Mouse (Mus musculus): ENCODE measurements around the gene Tmem92. TPM values are rescaled to one million over a fixed set of nuclear protein-coding genes. Genes with fewer than 3 reads are reported as not detected.

Tmem92 gene
- polyA plus RNA-seq, 1 experiment from 2014 or later, result not detected

- 79% methylated on average over 3 of the region's 3 CpGs for WGBS
- no peak for ATAC-seq
Measured at GRCm38 (mm10) chr11:94772363-94773055, 10.0 kb downstream of the Tmem92 start.

GRCm38 (mm10) chr11:94767241-94767640 lies 15.3 kb downstream of the Tmem92 start:
- Histone ChIP-seq H3K27ac (ENCODE audit: low read length) (no peak overlapping the region), H3K4me3 (ENCODE audit: low read depth, low read length) (no peak overlapping the region), H3K4me1 (ENCODE audit: control insufficient read depth, insufficient read depth, low read length) (no peaks in the 10 kb centered on the region), H3K9me3 (replicated peaks; ENCODE audit: control insufficient read depth, low read length, poor library complexity, severe bottlenecking) (no peaks in the 10 kb centered on the region), H3K36me3 (ENCODE audit: control insufficient read depth, insufficient read depth, low read length) (no peaks in the 10 kb centered on the region), H3K27me3 (ENCODE audit: control insufficient read depth, insufficient read depth, low read depth, low read length) (no peaks in the 10 kb centered on the region), H3K4me2 (ENCODE audit: low read length) (no peak overlapping the region), H3K9ac (ENCODE audit: low read depth, low read length) (no peak overlapping the region)
- 95% methylated on average over 2 of the region's 2 CpGs for WGBS
- ATAC-seq, result no peak

More at GRCm38 (mm10) chr11:94772363-94773055, 10.0 kb downstream of the Tmem92 start:
- Histone ChIP-seq H3K9ac (ENCODE audit: low read depth, low read length) (no peak overlapping the region), H3K27me3 (ENCODE audit: control insufficient read depth, insufficient read depth, low read depth, low read length) (no peaks in the 10 kb centered on the region), H3K36me3 (ENCODE audit: control insufficient read depth, insufficient read depth, low read length) (no peaks in the 10 kb centered on the region), H3K9me3 (replicated peaks; ENCODE audit: control insufficient read depth, low read length, poor library complexity, severe bottlenecking) (no peaks in the 10 kb centered on the region), H3K4me3 (ENCODE audit: low read depth, low read length) (no peak overlapping the region), H3K4me2 (ENCODE audit: low read length) (no peak overlapping the region), H3K27ac (ENCODE audit: low read length) (no peak overlapping the region), H3K4me1 (ENCODE audit: control insufficient read depth, insufficient read depth, low read length) (no peaks in the 10 kb centered on the region)

GRCm38 (mm10) chr11:94762775-94763174 lies 19.7 kb downstream of the Tmem92 start:
- Histone ChIP-seq H3K4me1 (ENCODE audit: control insufficient read depth, insufficient read depth, low read length) (no peaks in the 10 kb centered on the region), H3K9me3 (replicated peaks; ENCODE audit: control insufficient read depth, low read length, poor library complexity, severe bottlenecking) (no peaks in the 10 kb centered on the region), H3K36me3 (ENCODE audit: control insufficient read depth, insufficient read depth, low read length) (no peaks in the 10 kb centered on the region), H3K27ac (ENCODE audit: low read length) (no peak overlapping the region), H3K4me2 (ENCODE audit: low read length) (no peak overlapping the region), H3K9ac (ENCODE audit: low read depth, low read length) (no peak overlapping the region), H3K4me3 (ENCODE audit: low read depth, low read length) (no peak overlapping the region), H3K27me3 (ENCODE audit: control insufficient read depth, insufficient read depth, low read depth, low read length) (no peaks in the 10 kb centered on the region)
- WGBS, result 41% methylated on average over 6 of the region's 6 CpGs
- ATAC-seq, result no peak

- no peak for ATAC-seq
- Histone ChIP-seq H3K27me3 (ENCODE audit: control insufficient read depth, insufficient read depth, low read depth, low read length) (no peaks in the 10 kb centered on the region), H3K36me3 (ENCODE audit: control insufficient read depth, insufficient read depth, low read length) (no peaks in the 10 kb centered on the region), H3K4me2 (ENCODE audit: low read length) (no peak overlapping the region), H3K4me1 (ENCODE audit: control insufficient read depth, insufficient read depth, low read length) (no peaks in the 10 kb centered on the region), H3K9me3 (replicated peaks; ENCODE audit: control insufficient read depth, low read length, poor library complexity, severe bottlenecking) (no peaks in the 10 kb centered on the region), H3K27ac (ENCODE audit: low read length) (no peak overlapping the region), H3K9ac (ENCODE audit: low read depth, low read length) (no peak overlapping the region), H3K4me3 (ENCODE audit: low read depth, low read length) (no peak overlapping the region)
- 83% methylated on average over 1 of the region's 1 CpGs for WGBS
Measured at GRCm38 (mm10) chr11:94762281-94762680, 20.2 kb downstream of the Tmem92 start.

- ATAC-seq, result no peak
- H3K9me3 ChIP-seq (replicated peaks; ENCODE audit: control insufficient read depth, low read length, poor library complexity, severe bottlenecking), result no peaks in the 10 kb centered on the region
- no peaks in the 10 kb centered on the region for H3K4me1 ChIP-seq (ENCODE audit: control insufficient read depth, insufficient read depth, low read length)
- H3K27me3 ChIP-seq (ENCODE audit: control insufficient read depth, insufficient read depth, low read depth, low read length), result no peaks in the 10 kb centered on the region
- no peak overlapping the region for H3K27ac ChIP-seq (ENCODE audit: low read length)
- no peak overlapping the region for H3K4me3 ChIP-seq (ENCODE audit: low read depth, low read length)
- no peaks in the 10 kb centered on the region for H3K36me3 ChIP-seq (ENCODE audit: control insufficient read depth, insufficient read depth, low read length)
- WGBS, result 82% methylated on average over 7 of the region's 7 CpGs
- H3K9ac ChIP-seq (ENCODE audit: low read depth, low read length), result no peak overlapping the region
- H3K4me2 ChIP-seq (ENCODE audit: low read length), result no peak overlapping the region
Measured at GRCm38 (mm10) chr11:94760799-94761198, 21.7 kb downstream of the Tmem92 start.

- Histone ChIP-seq H3K36me3 (ENCODE audit: control insufficient read depth, insufficient read depth, low read length) (no peaks in the 10 kb centered on the region), H3K4me3 (ENCODE audit: low read depth, low read length) (no peak overlapping the region), H3K27me3 (ENCODE audit: control insufficient read depth, insufficient read depth, low read depth, low read length) (no peaks in the 10 kb centered on the region), H3K4me2 (ENCODE audit: low read length) (no peak overlapping the region), H3K9ac (ENCODE audit: low read depth, low read length) (no peak overlapping the region), H3K9me3 (replicated peaks; ENCODE audit: control insufficient read depth, low read length, poor library complexity, severe bottlenecking) (no peaks in the 10 kb centered on the region), H3K27ac (ENCODE audit: low read length) (no peak overlapping the region), H3K4me1 (ENCODE audit: control insufficient read depth, insufficient read depth, low read length) (no peaks in the 10 kb centered on the region)
- no peak for ATAC-seq
- 84% methylated on average over 3 of the region's 3 CpGs for WGBS
Measured at GRCm38 (mm10) chr11:94760364-94760763, 22.1 kb downstream of the Tmem92 start.

DNA sequence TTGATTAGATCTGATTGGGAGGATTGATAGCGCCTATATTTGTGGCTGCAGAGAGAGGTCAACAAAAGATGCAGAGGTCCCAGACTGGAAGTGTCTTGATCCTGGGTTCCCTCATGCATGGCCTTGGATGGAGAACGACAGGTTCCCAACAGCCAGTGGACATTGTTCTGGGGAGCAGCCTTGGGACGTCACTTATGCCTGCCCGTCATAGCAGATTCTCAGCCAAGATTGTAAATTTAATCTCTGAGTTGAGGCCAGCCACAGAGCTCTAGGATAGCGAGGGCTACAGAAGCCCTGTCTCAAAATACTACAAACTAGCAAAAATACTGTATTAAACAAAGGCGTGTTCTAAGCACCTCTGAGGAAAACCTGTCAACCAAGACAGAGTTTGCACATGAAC lies 22.6 kb downstream of the Tmem92 start:
- Histone ChIP-seq H3K9me3 (replicated peaks; ENCODE audit: control insufficient read depth, low read length, poor library complexity, severe bottlenecking) (no peaks in the 10 kb centered on the region), H3K4me2 (ENCODE audit: low read length) (no peak overlapping the region)
- 88% methylated on average over 6 of the region's 6 CpGs for WGBS

DNA sequence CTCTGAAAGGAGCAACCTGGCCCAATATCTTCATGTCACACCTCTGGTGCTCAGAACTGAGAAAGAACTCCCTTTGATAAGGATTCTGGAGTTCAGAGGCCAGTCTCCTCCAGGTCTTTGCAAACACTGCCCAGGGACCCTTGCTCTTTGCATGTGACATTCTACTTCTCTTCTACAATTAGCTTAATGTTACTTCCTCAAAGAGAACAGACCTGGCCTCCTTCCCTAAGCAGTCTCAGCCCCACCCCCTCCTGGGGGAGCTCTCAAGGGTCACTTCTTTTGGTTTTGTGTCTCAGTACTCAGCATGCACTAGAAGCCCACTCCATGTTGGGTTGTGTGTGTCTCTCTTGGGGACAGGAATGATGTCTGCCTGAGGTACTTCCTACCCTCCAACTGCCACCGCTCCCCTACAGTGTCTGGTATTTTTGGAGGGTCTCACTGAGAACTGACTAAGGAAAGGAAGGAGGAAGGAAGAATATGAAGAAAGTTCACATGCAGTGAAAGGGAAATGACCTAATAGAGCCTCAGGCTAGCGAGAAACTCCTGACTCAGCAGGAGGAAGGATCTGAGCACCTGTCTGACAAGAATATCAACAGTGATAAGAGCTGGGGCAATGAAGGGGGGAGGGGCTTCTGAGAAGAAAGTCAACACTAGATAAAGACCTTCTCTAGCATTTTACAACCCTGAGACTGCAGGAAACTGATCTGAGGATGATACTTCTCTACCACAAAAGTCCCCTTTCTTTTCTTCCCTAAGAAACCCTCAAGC lies 29.4 kb downstream of the Tmem92 start:
- no peak for ATAC-seq
- no peak overlapping the region for H3K9ac ChIP-seq (ENCODE audit: low read depth, low read length)

More for the DNA sequence above, 22.6 kb downstream of the Tmem92 start:
- Histone ChIP-seq H3K4me1 (ENCODE audit: control insufficient read depth, insufficient read depth, low read length) (no peaks in the 10 kb centered on the region), H3K27me3 (ENCODE audit: control insufficient read depth, insufficient read depth, low read depth, low read length) (no peaks in the 10 kb centered on the region), H3K27ac (ENCODE audit: low read length) (no peak overlapping the region), H3K9ac (ENCODE audit: low read depth, low read length) (no peak overlapping the region), H3K4me3 (ENCODE audit: low read depth, low read length) (no peak overlapping the region), H3K36me3 (ENCODE audit: control insufficient read depth, insufficient read depth, low read length) (no peaks in the 10 kb centered on the region)
- no peak for ATAC-seq

GRCm38 (mm10) chr11:94741732-94742272 lies 40.7 kb downstream of the Tmem92 start, which contains the start of gene Cdc34b:
TSS of gene Cdc34b (plus strand) at chr11:94741782.
- 81% methylated on average over 29 of the region's 29 CpGs for WGBS
- H3K27ac ChIP-seq (ENCODE audit: low read length), result no peak within 1 kb of the TSS
- H3K27me3 ChIP-seq (ENCODE audit: control insufficient read depth, insufficient read depth, low read depth, low read length), result no peaks in the 10 kb centered on the region
- no peak for ATAC-seq
- H3K4me3 ChIP-seq (ENCODE audit: low read depth, low read length), result no peak within 1 kb of the TSS
- H3K9me3 ChIP-seq (replicated peaks; ENCODE audit: control insufficient read depth, low read length, poor library complexity, severe bottlenecking), result no peaks in the 10 kb centered on the region
- H3K4me2 ChIP-seq (ENCODE audit: low read length), result no peak within 1 kb of the TSS
- H3K4me1 ChIP-seq (ENCODE audit: control insufficient read depth, insufficient read depth, low read length), result no peaks in the 10 kb centered on the region
- H3K36me3 ChIP-seq (ENCODE audit: control insufficient read depth, insufficient read depth, low read length), result no peaks in the 10 kb centered on the region
- H3K9ac ChIP-seq (ENCODE audit: low read depth, low read length), result no peak within 1 kb of the TSS

More for the DNA sequence above, 29.4 kb downstream of the Tmem92 start:
- WGBS, result 71% methylated on average over 2 of the region's 2 CpGs
- no peak overlapping the region for H3K4me3 ChIP-seq (ENCODE audit: low read depth, low read length)
- H3K4me2 ChIP-seq (ENCODE audit: low read length), result no peak overlapping the region
- no peak overlapping the region for H3K27ac ChIP-seq (ENCODE audit: low read length)
- H3K36me3 ChIP-seq (ENCODE audit: control insufficient read depth, insufficient read depth, low read length), result no peaks in the 10 kb centered on the region
- H3K27me3 ChIP-seq (ENCODE audit: control insufficient read depth, insufficient read depth, low read depth, low read length), result no peaks in the 10 kb centered on the region
- H3K9me3 ChIP-seq (replicated peaks; ENCODE audit: control insufficient read depth, low read length, poor library complexity, severe bottlenecking), result no peaks in the 10 kb centered on the region
- no peaks in the 10 kb centered on the region for H3K4me1 ChIP-seq (ENCODE audit: control insufficient read depth, insufficient read depth, low read length)

Data from midbrain, embryonic 16.5 days (tissue).